Mouse (Mus musculus): Measurements from ENCODE around the gene Tgfb3.

DNA sequence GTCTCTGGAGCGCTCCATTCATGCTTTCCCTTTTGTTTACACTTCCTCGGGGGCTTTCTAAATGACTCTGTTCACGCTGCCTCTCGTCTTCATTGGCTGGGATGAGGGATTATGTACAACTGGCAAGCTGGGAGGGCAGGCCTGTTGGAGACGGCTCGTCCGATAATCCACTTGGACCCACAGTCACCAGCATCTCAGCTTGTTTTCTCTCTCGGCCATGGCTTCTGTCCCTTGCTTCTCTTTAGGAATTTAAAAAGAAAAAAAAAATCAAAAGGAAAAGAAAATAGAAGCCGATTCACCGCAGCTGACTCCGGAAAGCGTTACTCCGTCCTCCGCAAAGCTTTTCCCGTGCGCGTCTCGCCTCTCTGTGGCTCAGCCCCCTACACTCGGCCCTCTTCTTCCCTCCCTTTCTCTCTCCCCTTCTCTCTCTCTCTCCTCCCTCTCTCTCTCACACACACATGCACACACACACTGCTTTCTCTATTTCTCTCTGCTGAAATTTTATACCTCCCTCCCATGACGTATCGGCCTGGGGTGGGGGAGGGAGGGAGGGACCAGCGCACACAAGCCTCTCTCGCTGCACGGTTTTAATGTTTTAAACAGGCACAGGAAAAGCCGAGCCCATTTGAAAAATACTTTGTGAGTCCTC, at the start of gene Tgfb3:
- TF ChIP-seq CTCF (IDR thresholded peaks at IDR 0.05; ENCODE audit: low read depth, low read length) = no peak
- no peak for TF ChIP-seq GATA2 (IDR thresholded peaks at IDR 0.05; ENCODE audit: borderline replicate concordance, low read depth, low read length)
- TF ChIP-seq GATA1 (IDR thresholded peaks at IDR 0.05; ENCODE audit: borderline replicate concordance, low read length) = no peak

Data from G1E (cell line).